Mouse (Mus musculus): ENCODE measurements around the gene C1qbp. TPM values are rescaled to one million over a fixed set of nuclear protein-coding genes. Genes with fewer than 3 reads are reported as not detected.

C1qbp gene
- polyA plus RNA-seq, 2 experiments: 129 to 162 TPM

DNA sequence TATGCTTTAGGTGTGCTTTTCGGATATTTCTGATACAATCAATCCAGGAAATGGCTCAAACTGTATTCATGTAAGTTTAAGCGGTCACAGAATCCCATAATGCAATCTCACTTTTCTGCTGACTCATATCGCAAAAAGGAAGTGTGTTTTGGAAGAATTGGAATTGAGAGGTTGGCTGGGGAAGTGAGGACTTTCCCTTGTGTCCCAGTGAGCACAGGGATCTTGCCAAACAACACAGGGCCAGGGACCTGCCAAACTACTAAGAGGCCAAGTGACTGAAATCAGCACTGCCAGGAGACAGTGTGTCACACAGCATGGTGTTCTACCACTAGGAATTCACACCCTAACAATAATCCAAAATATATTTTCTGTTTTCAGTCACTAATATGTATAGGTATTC lies 25.5 kb upstream of the C1qbp start:
- no peak for TF ChIP-seq CTCF (IDR thresholded peaks at IDR 0.05; ENCODE audit: low read depth)
- TF ChIP-seq EP300 (IDR thresholded peaks at IDR 0.05; ENCODE audit: low read depth): no peak
- 76% methylated on average over 3 of the region's 3 CpGs for WGBS (ENCODE audit: insufficient replicate concordance)
- H3K27me3 ChIP-seq (ENCODE audit: control insufficient read depth, insufficient read depth, low read length): no peaks in the 10 kb centered on the region
- H3K9me3 ChIP-seq (ENCODE audit: control insufficient read depth, low read length): no peaks in the 10 kb centered on the region
- no peak for DNase-seq (ENCODE audit: low read depth in 3 of 3, low spot score in 3 of 3)
- no peak overlapping the region for H3K4me2 ChIP-seq (ENCODE audit: low read depth)
- ATAC-seq (ENCODE audit: insufficient read depth): no peak
- H3K4me1 ChIP-seq (replicated peaks; ENCODE audit: control insufficient read depth in 2 of 2, insufficient read depth in 2 of 2, low read length in 1 of 2): peaks cover 0 to 3% of the 10 kb centered on the region in 2 experiments; a peak in 3 of 4 replicates
- H3K27ac ChIP-seq: no peak overlapping the region
- H3K36me3 ChIP-seq (replicated peaks; ENCODE audit: control insufficient read depth, insufficient read depth, low read depth): peaks cover 35% of the 10 kb centered on the region
- H3K4me3 ChIP-seq (ENCODE audit: insufficient read depth in 1 of 2, low read depth in 2 of 2, low read length in 2 of 2): no peak overlapping the region
- no peak overlapping the region for H3K9ac ChIP-seq (replicated peaks)

DNA sequence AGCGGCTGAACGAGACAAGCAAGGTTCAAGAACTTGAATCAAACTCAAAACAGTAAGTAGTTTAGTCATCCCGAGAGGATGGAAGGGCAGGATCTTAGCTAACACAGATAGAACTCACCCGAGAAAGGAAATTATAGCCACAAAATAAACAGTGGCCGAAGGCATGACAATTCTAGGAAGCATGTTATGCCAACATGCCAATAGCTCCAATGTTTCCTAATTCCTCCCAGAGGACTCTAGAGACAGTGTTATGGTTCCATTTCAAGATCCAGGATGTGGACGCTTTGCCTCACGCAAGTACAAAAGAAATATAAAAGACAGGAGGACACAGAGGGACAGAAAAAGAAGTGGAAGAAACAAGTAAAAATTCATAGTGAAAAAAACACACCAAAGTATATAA lies 25.0 kb upstream of the C1qbp start:
- Histone ChIP-seq H3K36me3 (replicated peaks; ENCODE audit: control insufficient read depth, insufficient read depth, low read depth) (peaks cover 33% of the 10 kb centered on the region), H3K4me1 (replicated peaks; ENCODE audit: control insufficient read depth in 2 of 2, insufficient read depth in 2 of 2, low read length in 1 of 2) (peaks cover 3% of the 10 kb centered on the region in 2 experiments), H3K27me3 (ENCODE audit: control insufficient read depth, insufficient read depth, low read length) (no peaks in the 10 kb centered on the region), H3K4me3 (ENCODE audit: insufficient read depth in 1 of 2, low read depth in 2 of 2, low read length in 2 of 2) (no peak overlapping the region), H3K9me3 (ENCODE audit: control insufficient read depth, low read length) (no peaks in the 10 kb centered on the region), H3K9ac (replicated peaks) (no peak overlapping the region), H3K27ac (no peak overlapping the region), H3K4me2 (ENCODE audit: low read depth) (no peak overlapping the region)
- DNase-seq (ENCODE audit: low read depth in 3 of 3, low spot score in 3 of 3) (no peak), ATAC-seq (ENCODE audit: insufficient read depth) (no peak)
- no peak for TF ChIP-seq EP300 (IDR thresholded peaks at IDR 0.05; ENCODE audit: low read depth)
- TF ChIP-seq CTCF (IDR thresholded peaks at IDR 0.05; ENCODE audit: low read depth): no peak
- 79% methylated on average over 7 of the region's 7 CpGs for WGBS (ENCODE audit: insufficient replicate concordance)

DNA sequence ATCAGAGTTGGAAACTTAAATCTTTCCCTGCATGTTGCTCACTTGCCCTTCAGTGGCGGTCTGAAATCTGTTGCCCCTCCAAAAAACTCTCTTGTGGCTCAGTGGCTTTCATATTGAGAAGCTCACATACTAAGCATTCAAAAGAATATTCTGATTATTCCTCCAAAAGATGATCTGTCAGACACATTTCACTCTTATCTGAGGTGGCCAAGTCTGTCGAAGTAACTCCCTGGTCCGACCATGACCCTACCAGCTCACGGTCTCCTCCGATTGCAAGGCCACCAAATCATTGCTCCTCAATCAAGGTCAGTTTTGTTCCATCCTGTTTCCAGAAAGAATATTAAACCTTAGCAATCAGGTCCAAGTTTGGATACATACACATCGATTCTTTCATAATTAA lies 24.2 kb upstream of the C1qbp start:
- no peak overlapping the region for H3K4me3 ChIP-seq (ENCODE audit: insufficient read depth in 1 of 2, low read depth in 2 of 2, low read length in 2 of 2)
- no peaks in the 10 kb centered on the region for H3K27me3 ChIP-seq (ENCODE audit: control insufficient read depth, insufficient read depth, low read length)
- H3K4me1 ChIP-seq (replicated peaks; ENCODE audit: control insufficient read depth in 2 of 2, insufficient read depth in 2 of 2, low read length in 1 of 2): peaks cover 8 to 9% of the 10 kb centered on the region in 2 experiments
- TF ChIP-seq EP300 (IDR thresholded peaks at IDR 0.05; ENCODE audit: low read depth) (no peak), CTCF (IDR thresholded peaks at IDR 0.05; ENCODE audit: low read depth) (no peak)
- 80% methylated on average over 6 of the region's 6 CpGs for WGBS (ENCODE audit: insufficient replicate concordance)
- ATAC-seq (ENCODE audit: insufficient read depth) (no peak), DNase-seq (ENCODE audit: low read depth in 3 of 3, low spot score in 3 of 3) (no peak)
- H3K9ac ChIP-seq (replicated peaks): no peak overlapping the region
- H3K4me2 ChIP-seq (ENCODE audit: low read depth): no peak overlapping the region
- peaks cover 26% of the 10 kb centered on the region for H3K36me3 ChIP-seq (replicated peaks; ENCODE audit: control insufficient read depth, insufficient read depth, low read depth)
- no peaks in the 10 kb centered on the region for H3K9me3 ChIP-seq (ENCODE audit: control insufficient read depth, low read length)
- no peak overlapping the region for H3K27ac ChIP-seq

DNA sequence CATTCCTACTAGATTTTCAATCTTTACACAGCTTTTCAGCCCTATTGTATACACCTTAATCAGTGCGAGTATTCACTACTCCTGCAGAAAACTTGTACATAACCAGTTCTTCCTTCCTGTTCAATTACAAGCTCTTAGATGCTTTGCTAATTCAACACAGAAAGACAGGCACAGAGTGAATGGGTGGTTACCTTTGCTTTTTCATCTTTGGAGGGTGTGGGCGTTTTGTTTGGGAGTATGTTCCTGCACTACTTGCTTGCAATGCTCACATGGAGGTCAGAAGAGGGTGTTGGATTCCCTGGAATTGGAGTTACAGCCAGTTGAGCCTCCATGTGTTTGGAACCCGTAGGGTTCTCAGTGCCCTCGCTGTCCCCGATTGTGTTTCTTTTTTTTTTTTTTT lies 22.2 kb upstream of the C1qbp start:
- peaks cover 12% of the 10 kb centered on the region for H3K36me3 ChIP-seq (replicated peaks; ENCODE audit: control insufficient read depth, insufficient read depth, low read depth)
- DNase-seq (ENCODE audit: low read depth in 3 of 3, low spot score in 3 of 3) (no peak), ATAC-seq (ENCODE audit: insufficient read depth) (no peak)
- 0 out of 2 replicates have a peak overlapping the region, but pooled peaks have one; percentile 20 for H3K9ac ChIP-seq (replicated peaks)
- peak overlapping the region; percentile 74 to 92; a peak in 3 of 4 replicates for H3K4me3 ChIP-seq (ENCODE audit: insufficient read depth in 1 of 2, low read depth in 2 of 2, low read length in 2 of 2)
- 0 out of 2 replicates have a peak overlapping the region, but pooled peaks have one; percentile 7 for H3K27ac ChIP-seq
- H3K4me1 ChIP-seq (replicated peaks; ENCODE audit: control insufficient read depth in 2 of 2, insufficient read depth in 2 of 2, low read length in 1 of 2): peaks cover 8 to 9% of the 10 kb centered on the region in 2 experiments
- WGBS (ENCODE audit: insufficient replicate concordance): 49% methylated on average over 5 of the region's 5 CpGs
- peak overlapping the region; percentile 93 for H3K4me2 ChIP-seq (ENCODE audit: low read depth)
- no peaks in the 10 kb centered on the region for H3K9me3 ChIP-seq (ENCODE audit: control insufficient read depth, low read length)
- TF ChIP-seq CTCF (IDR thresholded peaks at IDR 0.05; ENCODE audit: low read depth) (no peak), EP300 (IDR thresholded peaks at IDR 0.05; ENCODE audit: low read depth) (no peak)
- H3K27me3 ChIP-seq (ENCODE audit: control insufficient read depth, insufficient read depth, low read length): no peaks in the 10 kb centered on the region

DNA sequence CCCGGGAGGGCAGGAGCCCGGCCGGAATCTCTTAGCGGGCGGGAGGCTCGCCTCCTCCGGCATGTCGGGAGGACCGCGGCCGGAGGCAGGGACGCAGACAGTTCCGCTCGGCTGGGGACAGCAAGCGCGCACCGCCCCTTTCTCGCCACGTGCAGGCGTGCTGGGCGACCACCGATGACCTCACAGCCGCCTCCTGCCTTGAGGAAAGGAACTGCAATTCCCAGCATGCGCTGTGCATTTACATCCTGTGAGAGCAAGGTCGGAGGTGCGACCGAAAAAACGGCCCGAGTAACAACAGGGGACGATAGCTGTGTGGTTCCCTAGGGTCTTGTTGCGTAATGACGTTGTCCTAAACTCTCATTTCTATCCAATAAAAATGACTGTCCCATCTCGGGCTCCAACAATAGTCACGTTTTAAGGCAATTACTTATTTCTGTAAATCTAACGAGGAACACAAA lies 21.5 kb upstream of the C1qbp start, which contains the start of gene Dhx33:
TSS of gene Dhx33 (minus strand) at position 122 of the 458 bp plus-strand sequence.
- Histone ChIP-seq H3K27ac (peak within 1 kb of the TSS; percentile 24), H3K9me3 (ENCODE audit: control insufficient read depth, low read length) (no peaks in the 10 kb centered on the region), H3K4me3 (ENCODE audit: insufficient read depth in 1 of 2, low read depth in 2 of 2, low read length in 2 of 2) (peak within 1 kb of the TSS; percentile 74 to 92), H3K4me1 (replicated peaks; ENCODE audit: control insufficient read depth in 2 of 2, insufficient read depth in 2 of 2, low read length in 1 of 2) (peaks cover 8 to 9% of the 10 kb centered on the region in 2 experiments), H3K27me3 (ENCODE audit: control insufficient read depth, insufficient read depth, low read length) (no peaks in the 10 kb centered on the region), H3K36me3 (replicated peaks; ENCODE audit: control insufficient read depth, insufficient read depth, low read depth) (peaks cover 6% of the 10 kb centered on the region), H3K4me2 (ENCODE audit: low read depth) (peak within 1 kb of the TSS; percentile 93), H3K9ac (replicated peaks) (peak within 1 kb of the TSS; percentile 69)
- TF ChIP-seq EP300 (IDR thresholded peaks at IDR 0.05; ENCODE audit: low read depth): no peak
- TF ChIP-seq CTCF (IDR thresholded peaks at IDR 0.05; ENCODE audit: low read depth): peak; percentile 63
- ATAC-seq (ENCODE audit: insufficient read depth) (peak; percentile 94), DNase-seq (ENCODE audit: low read depth in 3 of 3, low spot score in 3 of 3) (peak; percentile 94 to 95 (median 94))
- under 1% methylated on average over 35 of the region's 35 CpGs for WGBS (ENCODE audit: insufficient replicate concordance)
